Mouse (Mus musculus) midbrain, embryonic 15.5 days (tissue): ENCODE results near the gene Imp4. TPM values are rescaled to one million over a fixed set of nuclear protein-coding genes. Genes with fewer than 3 reads are reported as not detected.
A peak's percentile ranks its signal among the peaks of the same experiment; 100 is the strongest.

Source experiments
- ATAC-seq: fragments of 200-750 bp; cut with Nextera tagmentation; replicated peaks from 2 replicates; pipeline ENCODE4 v1.8.0; 2017; ENCODE audit warnings: moderate TSS enrichment
- H3K27ac ChIP-seq: fragments of 300-500 bp; sonication (generic); 2 replicates; pipeline ENCODE4 v1.5.1; 2015; ENCODE audit warnings: mild to moderate bottlenecking, inconsistent platforms
- H3K27me3 ChIP-seq: fragments of 300-500 bp; sonication (generic); replicated peaks from 2 replicates; pipeline ENCODE4 v1.6.1; 2015; ENCODE audit warnings: inconsistent platforms
- H3K36me3 ChIP-seq: fragments of 300-500 bp; sonication (generic); replicated peaks from 2 replicates; pipeline ENCODE4 v1.6.1; 2015; ENCODE audit warnings: inconsistent platforms
- H3K4me1 ChIP-seq: fragments of 300-500 bp; sonication (generic); 2 replicates; pipeline ENCODE4 v1.6.1; 2015; ENCODE audit warnings: inconsistent platforms
- H3K4me2 ChIP-seq: fragments of 300-500 bp; sonication (generic); 2 replicates; pipeline ENCODE4 v1.6.1; 2015; ENCODE audit warnings: inconsistent platforms, mild to moderate bottlenecking, moderate library complexity
- H3K4me3 ChIP-seq: fragments of 300-500 bp; sonication (generic); 2 replicates; pipeline ENCODE4 v1.5.1; 2015; ENCODE audit warnings: mild to moderate bottlenecking, inconsistent platforms
- H3K9ac ChIP-seq: fragments of 300-500 bp; sonication (generic); 2 replicates; pipeline ENCODE4 v1.6.1; 2015; ENCODE audit warnings: mild to moderate bottlenecking, inconsistent platforms
- H3K9me3 ChIP-seq: fragments of 300-500 bp; sonication (generic); 2 replicates; pipeline ENCODE4 v1.6.1; 2016; ENCODE audit warnings: inconsistent platforms
- WGBS: fragments of 180-500 bp; shearing (Covaris S2); methylation state at CpG from one replicate; pipeline ENCODE4 v1.1.7; 2015; ENCODE audit warnings: mixed read lengths; 5-methylcytosine and 5-hydroxymethylcytosine counted together
- polyA plus RNA-seq: library from polyadenylated mRNA; unstranded; fragments of >200 nt; fragmentation: Nextera tagmentation; extraction: Ambion mirVana; gene quantifications from 2 replicates; pipeline ENCODE4 v1.2.1, GENCODE M21; 2015

Gene Imp4
- polyA plus RNA-seq, 1 experiment from 2014 or later: 54.3 TPM

- H3K27me3 ChIP-seq: peaks cover 11% of the 10 kb centered on the region
- H3K36me3 ChIP-seq: no peaks in the 10 kb centered on the region
- peaks cover 4% of the 10 kb centered on the region; the same call in 1 of the 2 replicates for H3K4me1 ChIP-seq
- no peak overlapping the region for H3K4me3 ChIP-seq
- H3K9me3 ChIP-seq: no peaks in the 10 kb centered on the region
- H3K9ac ChIP-seq: no peak overlapping the region
- WGBS: 83% methylated on average over 6 of the region's 6 CpGs
- no peak for ATAC-seq
- no peak overlapping the region for H3K4me2 ChIP-seq
- H3K27ac ChIP-seq: no peak overlapping the region
Observed at GRCm38 (mm10) chr1:34465445-34465844, 25.8 kb downstream of the Imp4 start.

- Histone ChIP-seq H3K36me3 (no peaks in the 10 kb centered on the region), H3K9me3 (no peaks in the 10 kb centered on the region), H3K4me1 (peaks cover 12% of the 10 kb centered on the region), H3K27ac (0 out of 2 replicates have a peak overlapping the region, but pooled peaks have one; percentile 21), H3K4me3 (no peak overlapping the region), H3K27me3 (peaks cover 12% of the 10 kb centered on the region), H3K9ac (no peak overlapping the region), H3K4me2 (no peak overlapping the region)
- ATAC-seq: no peak
- WGBS: 66% methylated on average over 3 of the region's 3 CpGs
Observed at GRCm38 (mm10) chr1:34468051-34468450, 28.4 kb downstream of the Imp4 start.

GRCm38 (mm10) chr1:34468500-34468899, 28.8 kb downstream of the Imp4 start:
- no peak overlapping the region for H3K4me3 ChIP-seq
- H3K9ac ChIP-seq: no peak overlapping the region
- H3K27me3 ChIP-seq: peaks cover 16% of the 10 kb centered on the region
- no peak for ATAC-seq
- H3K27ac ChIP-seq: no peak overlapping the region
- WGBS: 60% methylated on average over 4 of the region's 4 CpGs
- H3K36me3 ChIP-seq: no peaks in the 10 kb centered on the region
- no peaks in the 10 kb centered on the region for H3K9me3 ChIP-seq
- H3K4me2 ChIP-seq: no peak overlapping the region
- peaks cover 13% of the 10 kb centered on the region for H3K4me1 ChIP-seq

- no peaks in the 10 kb centered on the region for H3K36me3 ChIP-seq
- no peaks in the 10 kb centered on the region for H3K9me3 ChIP-seq
- H3K27ac ChIP-seq: no peak overlapping the region
- 65% methylated on average over 5 of the region's 5 CpGs for WGBS
- H3K27me3 ChIP-seq: peaks cover 17% of the 10 kb centered on the region
- ATAC-seq: no peak
- no peak overlapping the region for H3K4me2 ChIP-seq
- H3K9ac ChIP-seq: no peak overlapping the region
- no peak overlapping the region for H3K4me3 ChIP-seq
- peaks cover 13% of the 10 kb centered on the region for H3K4me1 ChIP-seq
Observed at GRCm38 (mm10) chr1:34469801-34470200, 30.1 kb downstream of the Imp4 start.

GRCm38 (mm10) chr1:34472427-34473300, 33.0 kb downstream of the Imp4 start:
- under 1% methylated on average over 42 of the region's 43 CpGs for WGBS
- H3K9ac ChIP-seq: peak overlapping the region; percentile 40
- H3K36me3 ChIP-seq: no peaks in the 10 kb centered on the region
- ATAC-seq: peak; percentile 71
- peaks cover 13% of the 10 kb centered on the region for H3K4me1 ChIP-seq
- H3K9me3 ChIP-seq: no peaks in the 10 kb centered on the region
- peak overlapping the region; percentile 97 for H3K4me2 ChIP-seq
- H3K4me3 ChIP-seq: peak overlapping the region; percentile 49
- H3K27ac ChIP-seq: no peak overlapping the region
- peaks cover 17% of the 10 kb centered on the region for H3K27me3 ChIP-seq

DNA sequence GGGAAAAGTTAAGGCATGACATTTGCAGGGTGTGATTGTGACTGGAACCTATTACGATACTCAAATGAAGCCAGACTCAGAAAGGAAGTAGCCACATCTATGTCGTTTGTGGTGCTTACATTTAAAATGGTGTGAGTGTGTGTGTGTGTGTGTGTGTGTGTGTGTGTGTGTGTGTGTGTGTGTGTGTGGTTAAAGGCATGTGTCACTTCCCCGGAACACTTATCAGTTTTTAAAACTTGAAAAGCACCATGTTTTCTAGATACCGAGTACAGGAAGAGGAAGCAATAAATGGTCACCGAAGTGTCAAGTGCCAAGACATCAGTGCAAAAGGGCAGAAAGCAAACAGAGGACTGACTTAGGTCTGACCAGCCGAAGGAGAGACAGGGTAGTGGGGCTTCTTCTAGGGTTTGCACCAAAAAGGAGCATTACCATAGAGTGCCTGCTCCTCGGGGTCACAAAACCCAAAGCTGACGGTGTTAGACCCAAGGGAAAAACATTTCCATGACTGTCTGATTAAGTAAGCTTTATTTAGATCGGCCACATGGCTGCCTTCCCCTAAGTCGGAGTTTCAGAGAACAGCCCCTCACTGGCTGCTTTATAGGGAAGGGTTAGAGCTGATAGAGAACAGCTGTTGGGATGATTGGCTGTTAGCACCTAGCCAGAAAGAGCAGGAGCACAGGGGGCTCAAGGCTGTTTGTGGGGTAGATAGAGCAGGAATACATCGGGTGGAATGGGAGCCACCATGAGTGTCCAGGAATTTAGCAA, 39.4 kb downstream of the Imp4 start:
- H3K27me3 ChIP-seq: no peaks in the 10 kb centered on the region
- ATAC-seq: no peak

DNA sequence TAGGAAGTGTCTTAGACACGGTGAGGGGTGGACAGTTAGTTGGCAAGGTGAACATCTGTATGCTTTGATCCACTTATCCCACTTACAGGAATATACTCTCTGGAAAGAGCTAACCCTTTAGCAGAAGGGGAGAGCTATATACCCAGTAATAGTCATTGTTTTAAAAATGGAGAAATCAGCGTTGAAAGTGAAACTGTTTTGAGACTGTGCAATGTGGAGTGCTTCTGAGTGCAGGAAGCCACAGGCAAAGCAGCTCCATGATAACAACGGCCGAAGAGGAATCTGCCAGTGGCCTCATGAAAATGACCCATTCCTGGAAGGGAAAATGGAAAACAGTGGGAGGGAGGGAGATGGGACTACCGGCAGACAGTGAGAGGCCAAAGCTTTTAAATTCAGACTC, 41.1 kb downstream of the Imp4 start:
- no peak for ATAC-seq
- Histone ChIP-seq H3K9me3 (no peaks in the 10 kb centered on the region), H3K9ac (no peak overlapping the region), H3K4me3 (no peak overlapping the region), H3K27ac (no peak overlapping the region), H3K4me2 (no peak overlapping the region), H3K27me3 (no peaks in the 10 kb centered on the region), H3K36me3 (no peaks in the 10 kb centered on the region), H3K4me1 (0 out of 2 replicates have a peak, but pooled peaks cover 5% of the 10 kb centered on the region)
- WGBS: 82% methylated on average over 5 of the region's 5 CpGs

More for the DNA sequence above, 39.4 kb downstream of the Imp4 start:
- no peaks in the 10 kb centered on the region for H3K36me3 ChIP-seq
- 78% methylated on average over 11 of the region's 11 CpGs for WGBS
- no peak overlapping the region for H3K27ac ChIP-seq
- no peaks in the 10 kb centered on the region for H3K4me1 ChIP-seq
- H3K4me3 ChIP-seq: no peak overlapping the region
- H3K4me2 ChIP-seq: no peak overlapping the region
- no peaks in the 10 kb centered on the region for H3K9me3 ChIP-seq
- no peak overlapping the region for H3K9ac ChIP-seq

- Histone ChIP-seq H3K27me3 (no peaks in the 10 kb centered on the region), H3K9ac (no peak overlapping the region), H3K4me2 (no peak overlapping the region), H3K36me3 (no peaks in the 10 kb centered on the region), H3K9me3 (no peaks in the 10 kb centered on the region), H3K27ac (no peak overlapping the region), H3K4me1 (0 out of 2 replicates have a peak, but pooled peaks cover 5% of the 10 kb centered on the region), H3K4me3 (no peak overlapping the region)
- no peak for ATAC-seq
- WGBS: 79% methylated on average over 5 of the region's 5 CpGs
Observed at GRCm38 (mm10) chr1:34481920-34482669, 42.4 kb downstream of the Imp4 start.

DNA sequence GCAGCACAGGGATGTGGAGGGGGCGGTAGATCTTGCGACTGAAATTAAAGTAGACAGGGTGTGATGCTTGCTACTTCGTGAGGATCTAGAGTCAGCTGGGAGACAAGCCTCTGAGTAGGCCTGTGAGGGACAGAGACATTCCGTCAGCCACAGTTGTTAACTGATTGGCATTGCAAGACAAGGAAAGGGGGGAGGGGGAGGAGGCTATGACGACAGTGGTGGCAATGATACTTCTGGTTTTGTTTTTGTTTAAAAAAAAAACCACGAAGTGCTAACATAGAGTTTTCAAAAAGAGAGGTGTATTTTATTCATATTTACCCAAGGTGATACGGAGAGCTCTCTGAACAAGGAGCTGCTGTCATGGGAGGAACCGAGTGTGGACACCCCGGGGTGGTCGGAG, 44.8 kb downstream of the Imp4 start:
- ATAC-seq: no peak
- Histone ChIP-seq H3K4me3 (no peak overlapping the region), H3K27me3 (no peaks in the 10 kb centered on the region), H3K4me2 (no peak overlapping the region), H3K36me3 (no peaks in the 10 kb centered on the region), H3K9ac (no peak overlapping the region), H3K4me1 (0 out of 2 replicates have a peak, but pooled peaks cover 5% of the 10 kb centered on the region), H3K27ac (no peak overlapping the region), H3K9me3 (no peaks in the 10 kb centered on the region)
- WGBS: 77% methylated on average over 10 of the region's 10 CpGs

GRCm38 (mm10) chr1:34485461-34486188, 46.0 kb downstream of the Imp4 start:
- 9% methylated on average over 25 of the region's 25 CpGs for WGBS
- Histone ChIP-seq H3K9me3 (no peaks in the 10 kb centered on the region), H3K27ac (no peak overlapping the region), H3K4me3 (peak overlapping the region; percentile 29), H3K4me2 (peak overlapping the region; percentile 53), H3K4me1 (0 out of 2 replicates have a peak, but pooled peaks cover 5% of the 10 kb centered on the region), H3K27me3 (no peaks in the 10 kb centered on the region), H3K36me3 (no peaks in the 10 kb centered on the region), H3K9ac (peak overlapping the region; percentile 11; the same call in 1 of the 2 replicates)
- ATAC-seq: peak; percentile 91

DNA sequence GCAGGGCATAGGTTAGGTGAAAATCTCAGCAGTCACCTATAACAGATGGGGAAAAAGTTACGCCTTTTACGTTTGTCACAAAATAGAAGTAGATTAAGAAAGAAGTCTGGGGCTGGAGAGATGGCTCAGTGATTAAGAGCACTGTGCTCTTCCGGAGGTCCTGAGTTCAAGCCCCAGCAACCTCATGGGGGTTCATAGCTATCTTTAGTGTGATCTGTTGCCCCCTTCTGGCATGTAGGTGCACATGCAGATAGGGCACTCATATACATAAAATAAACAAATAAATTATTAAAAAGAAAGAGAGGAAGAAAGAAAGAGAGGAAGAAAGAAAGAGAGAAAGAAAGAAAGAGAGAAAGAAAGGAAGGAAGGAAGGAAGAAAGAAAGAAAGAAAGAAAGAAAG, 47.7 kb downstream of the Imp4 start:
- Histone ChIP-seq H3K9me3 (no peaks in the 10 kb centered on the region), H3K4me3 (no peak overlapping the region), H3K9ac (no peak overlapping the region), H3K4me1 (0 out of 2 replicates have a peak, but pooled peaks cover 5% of the 10 kb centered on the region), H3K4me2 (no peak overlapping the region), H3K27me3 (no peaks in the 10 kb centered on the region), H3K27ac (no peak overlapping the region), H3K36me3 (no peaks in the 10 kb centered on the region)
- ATAC-seq: no peak
- 94% methylated on average over 3 of the region's 3 CpGs for WGBS
